Mouse (Mus musculus): Measurements from ENCODE around the gene Fmn2.

DNA sequence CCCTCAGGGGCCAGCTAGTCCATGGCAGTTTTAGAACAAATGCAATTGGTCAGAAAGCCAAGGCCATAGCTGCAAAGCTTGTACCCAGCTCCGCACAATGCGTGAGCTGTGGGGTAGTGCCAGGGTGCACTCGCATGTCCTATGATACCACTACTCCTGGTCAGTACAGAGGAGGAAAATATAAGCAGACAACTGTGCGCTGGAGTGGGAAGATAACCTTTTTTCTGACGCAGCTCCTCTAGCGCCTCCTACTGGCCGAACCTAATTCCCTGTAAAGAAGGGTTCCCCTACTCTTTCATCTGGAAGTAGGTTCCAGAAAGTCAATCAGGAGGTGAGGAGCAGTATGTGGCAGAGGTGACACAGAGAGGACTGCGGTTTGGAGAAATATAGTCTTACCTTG, 173.0 kb downstream of the Fmn2 start:
- peak; percentile 25; the same call in 1 of the 2 replicates for TF ChIP-seq CTCF (IDR thresholded peaks at IDR 0.05; ENCODE audit: low read depth, low read length)
- no peak for TF ChIP-seq POLR2A (IDR thresholded peaks at IDR 0.05; ENCODE audit: extremely low read depth, insufficient read depth, low read length)
